Mouse (Mus musculus) cerebellum, adult (tissue): ENCODE measurements around the gene Slc3a2.
A peak's percentile ranks its signal among the peaks of the same experiment; 100 is the strongest.
"Not testable (repeated sequence)": the region's sequence is repeated elsewhere in the genome, so short reads cannot be mapped to it uniquely, and the experiment has no call there.

ENCODE experiments used
- ATAC-seq: cut with Nextera tagmentation; 2 replicates; pipeline ENCODE4 v1.9.2; 2017; ENCODE audit warnings: mild to moderate bottlenecking, moderate library complexity, mixed read lengths; ENCODE audit not compliant: insufficient number of reproducible peaks, low FRiP score, low TSS enrichment

Slc3a2 gene

DNA sequence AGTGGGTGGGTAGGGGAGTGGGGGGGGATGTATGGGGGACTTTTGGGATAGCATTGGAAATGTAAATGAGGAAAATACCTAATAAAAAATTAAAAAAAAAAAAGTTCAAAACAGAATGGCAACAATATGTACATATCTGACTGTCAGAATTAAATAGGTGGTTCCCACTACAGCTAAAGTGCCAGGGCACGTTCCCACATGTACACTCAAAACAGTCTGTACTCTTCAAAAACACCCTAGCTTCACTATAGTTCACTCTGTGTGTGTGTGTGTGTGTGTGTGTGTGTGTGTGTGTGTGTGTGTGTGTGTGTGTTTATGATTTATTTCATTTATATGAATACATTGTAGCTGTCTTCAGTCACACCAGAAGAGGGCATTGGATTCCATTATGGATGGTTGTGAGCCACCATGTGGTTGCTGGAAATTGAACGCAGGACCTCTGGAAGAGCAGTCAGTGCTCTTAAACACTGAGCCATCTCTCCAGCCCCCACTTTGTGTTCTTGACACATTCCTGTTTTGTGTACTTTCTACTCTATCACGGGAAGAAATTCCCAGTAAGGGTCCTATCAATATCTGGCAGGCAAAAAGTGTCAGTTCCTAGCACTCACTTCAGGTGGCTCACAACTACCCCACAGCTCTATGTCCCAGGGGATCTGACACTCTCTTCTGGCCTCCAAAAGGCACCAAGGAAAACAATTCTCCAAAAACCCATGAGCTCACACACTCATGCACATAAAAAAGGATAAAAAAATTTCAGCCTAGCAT, 5.3 kb upstream of the Slc3a2 start:
- ATAC-seq: not testable (repeated sequence)

DNA sequence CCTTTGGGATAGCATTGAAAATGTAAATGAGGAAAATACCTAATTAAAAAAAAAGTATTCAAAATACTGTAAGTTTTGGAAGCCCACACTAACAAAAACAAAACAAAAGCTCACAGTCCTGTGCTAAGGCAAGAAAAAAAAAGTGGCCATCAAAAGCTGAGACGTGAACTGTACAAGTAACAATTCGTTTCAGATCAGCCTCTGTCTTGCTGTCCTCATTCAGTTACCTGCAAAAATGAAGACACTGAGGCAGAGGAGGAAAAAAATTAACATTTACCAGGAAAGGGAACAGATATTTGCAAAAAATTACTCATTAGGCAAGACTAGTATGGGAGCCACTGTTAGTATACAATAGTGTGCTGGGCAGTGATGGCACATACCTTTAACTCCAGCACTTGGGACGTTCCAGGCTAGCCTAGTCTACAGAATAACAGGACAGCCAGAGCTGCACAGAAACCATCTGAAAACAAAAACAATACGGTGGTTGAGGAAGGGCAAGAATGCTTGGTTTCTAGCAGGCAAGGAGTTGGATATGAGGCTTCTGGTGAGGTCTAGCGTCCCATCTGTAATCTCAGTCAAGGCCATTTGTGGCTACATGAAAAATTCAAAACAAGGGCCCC, 4.4 kb upstream of the Slc3a2 start:
- no peak for ATAC-seq

DNA sequence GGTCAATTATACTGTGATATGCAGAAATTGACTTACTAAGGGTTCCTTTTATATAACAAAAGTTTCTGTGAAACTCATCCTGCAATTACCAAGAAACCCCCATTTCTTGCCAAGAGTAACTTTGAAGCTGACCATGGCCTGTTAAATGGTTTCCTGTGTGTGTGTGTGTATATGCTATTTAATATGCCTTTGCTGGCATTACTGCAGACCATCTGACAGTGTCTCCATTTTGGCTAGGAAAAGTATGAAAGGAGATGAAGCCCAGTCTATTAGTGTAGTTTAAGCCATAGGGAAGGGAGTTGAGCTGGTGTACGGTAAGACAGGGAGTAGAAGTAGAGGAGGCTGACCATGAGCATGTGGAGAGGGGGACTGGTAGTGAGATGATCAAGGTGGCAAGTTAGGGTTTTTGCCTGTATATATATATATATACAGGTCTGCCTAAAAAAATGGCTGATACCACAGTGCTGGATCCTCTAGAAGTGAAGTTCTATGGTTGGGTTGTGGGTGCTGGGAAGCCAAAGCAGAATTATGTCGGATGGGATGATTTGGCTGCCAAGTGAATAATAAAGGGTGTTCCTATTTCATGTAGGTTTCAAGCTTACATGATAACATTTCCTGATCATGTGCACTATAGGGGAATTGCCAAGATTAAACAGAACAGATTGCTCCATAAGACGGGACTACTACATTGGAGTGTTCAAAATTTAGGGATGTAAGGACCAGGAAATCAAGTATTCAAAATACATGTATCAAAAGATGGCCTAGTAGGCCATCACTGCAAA, 3.6 kb upstream of the Slc3a2 start:
- ATAC-seq: no peak

DNA sequence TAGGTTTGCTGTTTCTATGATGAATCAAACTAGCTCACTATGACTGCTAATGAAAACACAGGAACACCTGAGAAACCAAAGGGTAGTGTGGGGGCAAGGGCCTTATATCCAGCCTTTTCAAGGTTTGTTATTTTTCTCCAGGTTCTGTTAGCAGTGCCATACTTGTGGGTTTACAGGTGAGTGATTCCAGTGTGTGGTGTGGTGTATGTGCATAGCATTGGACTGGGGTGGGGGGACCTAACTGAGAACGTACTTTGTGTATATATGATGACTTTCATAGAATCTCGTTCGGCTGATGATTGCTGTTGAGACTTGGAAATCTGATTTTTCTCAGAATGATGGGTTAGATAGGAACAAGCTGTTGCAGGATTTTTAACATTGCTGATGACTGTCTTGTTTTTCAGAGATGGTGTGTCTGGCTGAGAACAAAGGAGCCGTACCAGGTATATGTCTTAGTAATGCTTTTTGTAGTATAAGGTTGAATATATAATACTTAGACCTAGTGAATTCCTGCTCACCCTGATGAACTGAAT, 2.0 kb upstream of the Slc3a2 start:
- ATAC-seq: no peak

DNA sequence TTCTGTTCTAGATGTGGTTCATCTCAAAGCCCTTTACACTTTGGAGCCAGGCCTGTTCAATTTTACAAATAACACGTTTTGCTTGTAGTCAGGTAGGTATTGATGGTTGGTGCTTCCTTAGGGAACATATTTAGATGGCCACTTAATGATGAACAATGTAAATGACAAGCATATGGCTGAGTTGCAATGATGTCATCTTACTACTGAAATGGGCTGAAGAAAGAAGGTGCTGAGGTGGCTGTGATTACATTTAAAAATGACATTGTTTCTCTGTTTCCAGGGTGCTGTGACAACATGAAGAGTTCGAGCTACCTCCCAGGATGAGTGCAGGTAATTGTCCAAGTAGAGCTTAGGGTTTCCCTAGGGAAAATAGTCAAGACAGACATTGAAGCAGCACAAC, 1.2 kb upstream of the Slc3a2 start:
- no peak for ATAC-seq

DNA sequence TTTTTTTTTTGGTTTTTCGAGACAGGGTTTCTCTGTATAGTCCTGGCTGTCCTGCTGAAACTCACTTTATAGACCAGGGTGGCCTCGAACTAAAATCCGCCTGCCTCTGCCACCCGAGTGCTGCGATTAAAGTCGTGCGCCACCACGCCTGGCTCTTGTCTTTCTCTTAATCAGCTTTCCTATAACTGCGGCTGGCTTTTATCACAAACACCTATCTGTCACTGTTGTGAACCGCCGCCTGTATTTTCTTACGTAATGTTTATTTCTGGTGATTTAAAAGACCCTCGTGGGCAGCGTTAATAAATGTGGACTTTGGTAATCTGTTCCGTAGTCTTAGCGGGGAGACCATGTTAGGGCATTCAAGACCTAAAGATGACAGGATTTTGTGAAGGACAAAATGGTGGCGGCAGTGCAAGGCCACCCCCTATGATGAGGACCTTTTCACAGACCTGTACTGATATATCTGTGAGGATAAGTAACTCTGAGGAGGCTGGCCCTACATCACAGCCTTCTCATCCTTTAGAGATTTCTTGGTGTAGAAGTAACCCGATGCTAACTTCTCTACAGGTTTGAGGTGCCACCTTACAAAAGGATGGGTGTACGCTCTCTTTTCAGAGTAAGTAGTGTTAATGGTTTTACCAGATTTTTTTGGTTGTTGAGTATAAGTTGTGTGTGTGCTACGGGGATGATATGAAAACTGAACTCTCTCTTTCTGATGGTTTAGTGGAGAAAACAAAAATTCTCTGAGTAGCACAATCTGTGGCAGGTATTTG, 591 bp upstream of the Slc3a2 start:
- no peak for ATAC-seq

DNA sequence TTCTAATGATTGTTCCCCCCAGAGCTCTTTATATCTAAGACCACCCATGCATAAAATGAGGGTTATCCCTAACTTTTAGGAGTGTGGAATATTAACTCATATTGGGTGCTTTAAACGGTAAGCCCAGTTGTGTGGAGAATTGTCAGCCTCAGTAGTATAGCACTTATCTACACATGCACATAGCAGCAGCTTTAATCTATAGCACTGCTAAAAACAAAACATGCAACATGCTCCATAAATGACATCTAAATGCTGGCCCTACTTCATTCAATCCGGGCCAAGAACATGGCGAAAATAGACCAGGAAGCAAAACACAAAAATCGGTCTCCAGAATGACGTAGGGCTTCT, 636 bp downstream of the Slc3a2 start:
- no peak for ATAC-seq

DNA sequence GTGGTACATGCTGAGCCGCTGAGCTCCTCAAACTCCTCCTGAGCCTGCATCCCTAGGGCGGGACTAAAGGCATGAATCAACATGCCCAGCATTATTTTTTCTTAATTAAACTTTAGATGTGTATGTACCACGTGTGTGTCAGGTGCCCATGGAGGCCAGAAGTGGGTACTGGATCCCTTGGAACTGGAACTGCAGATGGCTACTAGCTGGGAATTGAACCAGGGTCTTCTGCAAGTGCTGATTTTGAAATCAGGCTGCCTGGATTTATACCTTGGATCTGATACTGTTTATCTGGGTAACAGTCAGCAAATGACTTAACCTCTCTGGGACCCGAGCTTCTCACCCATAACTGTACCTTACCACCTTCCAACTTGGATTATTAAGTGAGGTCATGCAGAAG, 1.1 kb downstream of the Slc3a2 start:
- ATAC-seq: no peak

DNA sequence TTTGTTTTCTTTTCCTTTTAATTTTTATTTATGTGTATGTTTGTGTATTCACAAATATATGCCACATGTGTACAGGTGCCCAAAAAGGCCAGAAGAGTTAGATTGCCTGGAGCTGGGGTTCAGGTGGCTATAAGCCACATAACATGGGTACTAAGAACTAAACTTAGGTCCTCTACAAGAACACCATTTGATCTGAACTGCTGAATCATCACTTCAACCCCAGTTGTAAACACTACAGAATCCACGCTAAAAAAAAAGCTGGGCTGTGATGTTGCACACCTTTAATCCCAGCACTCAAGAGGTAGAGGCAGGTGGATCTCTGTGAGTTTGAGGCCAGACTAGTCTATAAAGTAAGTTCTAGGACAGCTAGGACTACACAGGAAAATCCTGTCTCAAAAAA, 1.8 kb downstream of the Slc3a2 start:
- no peak for ATAC-seq

DNA sequence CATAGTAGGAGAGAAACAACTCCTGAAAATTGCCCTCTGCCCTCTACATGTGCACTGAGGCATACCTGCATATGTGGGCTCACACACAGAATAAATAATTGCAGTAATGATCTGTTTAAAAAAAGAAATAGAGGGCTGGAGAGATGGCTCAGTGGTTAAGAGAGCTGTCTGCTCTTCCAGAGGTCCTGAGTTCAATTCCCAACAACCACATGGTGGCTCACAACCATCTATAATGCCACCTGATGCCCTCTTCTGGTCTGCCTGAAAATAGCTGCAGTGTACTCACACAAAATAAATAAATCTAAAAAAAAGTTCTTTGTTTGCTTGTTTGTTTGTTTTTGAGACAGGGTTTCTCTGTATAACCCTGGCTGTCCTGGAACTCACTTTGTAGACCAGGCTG, 4.1 kb downstream of the Slc3a2 start:
- not testable (repeated sequence) for ATAC-seq

DNA sequence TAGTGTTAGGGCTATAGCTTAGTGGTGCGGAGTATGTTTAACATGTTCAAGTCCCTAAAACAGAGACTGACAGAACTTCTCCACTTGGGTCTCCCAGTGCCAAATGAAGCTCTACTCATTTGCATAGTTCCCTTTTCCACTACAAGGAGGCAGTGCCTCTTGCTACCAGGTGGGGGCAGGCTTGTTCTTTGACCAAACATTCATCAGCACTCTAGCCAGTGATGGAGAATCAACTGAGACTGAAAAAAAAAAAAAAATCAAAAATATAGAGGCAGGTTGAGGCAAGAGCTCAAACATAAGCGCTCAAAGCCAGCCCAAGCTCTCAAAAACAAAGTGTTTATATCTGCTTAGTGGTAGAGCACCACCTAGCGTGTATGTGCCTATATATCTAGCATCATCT, 4.8 kb downstream of the Slc3a2 start:
- ATAC-seq: no peak

DNA sequence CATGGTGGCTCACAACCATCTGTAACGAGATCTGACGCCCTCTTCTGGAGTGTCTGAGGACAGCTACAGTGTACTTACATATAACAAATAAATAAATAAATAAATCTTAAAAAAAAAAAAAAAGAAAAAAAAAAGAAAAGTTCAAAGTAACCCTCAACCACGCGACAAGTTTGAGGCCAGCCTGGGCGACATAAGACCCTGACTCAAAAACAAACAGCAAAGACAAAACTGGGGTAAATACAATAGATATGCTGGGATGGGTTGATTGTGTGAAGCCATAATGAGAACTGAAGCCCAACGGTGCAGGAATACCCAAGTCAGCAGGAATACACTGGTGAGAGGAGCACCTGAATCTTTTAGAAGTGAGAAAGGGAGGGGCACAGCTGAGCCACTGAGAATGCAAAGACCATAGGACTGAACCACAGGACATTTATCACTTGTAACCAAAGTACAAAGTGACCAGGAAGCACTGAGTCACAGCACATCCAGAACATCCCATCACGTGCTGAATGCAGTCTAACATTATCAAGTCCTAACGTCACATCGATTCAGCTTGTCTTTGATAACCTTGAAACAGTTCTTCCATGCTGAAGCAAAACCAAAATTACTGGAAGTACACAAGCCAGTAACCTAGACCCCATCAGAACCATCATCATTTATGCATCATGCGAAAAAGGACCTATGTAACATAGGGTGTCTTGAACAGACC, 6.2 kb downstream of the Slc3a2 start:
- ATAC-seq: no peak

DNA sequence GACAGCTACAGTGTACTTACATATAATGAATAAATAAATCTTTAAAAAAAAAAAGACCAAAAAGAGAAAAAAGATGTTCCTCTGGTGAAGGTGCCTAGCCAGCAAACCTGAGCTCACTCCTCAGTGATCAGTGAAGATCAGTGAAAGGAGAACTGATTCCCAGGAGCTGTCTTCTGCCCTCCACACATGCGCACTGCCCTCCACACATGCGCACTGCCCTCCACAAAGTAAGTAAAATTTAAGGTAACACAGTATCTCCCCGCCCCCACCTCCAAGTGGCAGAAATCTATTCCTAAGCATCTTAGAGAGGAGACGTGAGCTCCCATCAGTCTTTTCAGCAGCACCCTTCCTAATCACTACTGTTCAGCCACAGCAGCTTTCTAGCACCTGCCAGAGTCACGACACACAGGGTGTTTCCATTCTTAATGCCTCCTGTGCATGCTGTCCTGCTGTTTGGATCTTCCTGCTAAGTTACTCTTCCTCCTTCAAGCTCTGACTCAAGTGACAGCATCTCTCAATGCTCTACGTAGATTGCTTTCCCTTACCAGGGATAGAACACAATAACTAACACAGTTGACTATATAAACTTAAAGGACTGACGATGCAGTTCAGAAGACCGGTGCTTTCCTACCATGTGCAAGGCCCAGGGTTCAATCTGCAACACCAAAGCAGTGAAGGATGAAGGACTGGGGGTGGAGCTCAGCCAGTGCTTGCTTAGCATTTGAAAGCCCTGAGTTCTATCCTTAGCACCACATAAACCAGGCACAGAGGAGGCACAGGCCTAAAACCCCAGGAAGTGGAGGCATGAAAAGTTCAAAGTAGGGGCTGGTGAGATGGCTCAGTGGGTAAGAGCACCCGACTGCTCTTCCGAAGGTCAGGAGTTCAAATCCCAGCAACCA, 7.1 kb downstream of the Slc3a2 start:
- no peak for ATAC-seq

DNA sequence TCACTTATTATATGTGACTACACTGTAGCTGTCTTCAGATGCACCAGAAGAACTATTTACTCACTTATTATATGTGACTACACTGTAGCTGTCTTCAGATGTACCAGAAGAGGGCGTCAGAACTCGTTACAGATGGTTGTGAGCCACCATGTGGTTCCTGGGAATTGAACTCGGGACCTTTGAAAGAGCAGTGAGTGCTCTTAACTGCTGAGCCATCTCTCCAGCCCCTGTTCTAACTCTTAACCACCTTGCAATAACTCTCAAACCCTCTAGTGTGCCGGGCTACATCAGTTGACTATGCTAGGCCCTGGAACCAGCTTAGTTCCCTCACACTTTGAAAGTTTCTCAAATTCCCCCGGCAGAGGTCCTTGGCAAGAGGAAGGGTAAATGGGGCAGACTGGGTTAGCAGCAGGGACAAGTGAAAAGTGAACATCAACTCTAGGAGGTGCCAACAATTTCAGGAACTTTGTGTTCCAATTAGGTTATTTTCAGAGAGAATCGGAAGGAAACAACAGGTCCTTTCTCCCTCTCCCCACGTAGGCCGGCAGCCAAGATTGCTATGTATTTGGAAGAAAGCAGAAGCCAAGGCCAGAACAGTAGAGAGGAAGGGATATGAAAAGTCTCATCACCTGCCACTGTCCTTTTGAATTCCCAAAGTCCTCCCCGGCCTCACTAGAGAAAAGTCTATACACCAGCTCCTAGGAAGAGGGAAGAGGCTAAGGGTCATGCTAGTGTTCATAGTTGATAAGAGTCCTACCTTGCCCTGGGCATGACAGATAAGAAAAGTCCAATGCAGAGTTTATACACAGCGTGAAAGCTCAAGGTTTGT, 8.3 kb downstream of the Slc3a2 start:
- no peak for ATAC-seq

DNA sequence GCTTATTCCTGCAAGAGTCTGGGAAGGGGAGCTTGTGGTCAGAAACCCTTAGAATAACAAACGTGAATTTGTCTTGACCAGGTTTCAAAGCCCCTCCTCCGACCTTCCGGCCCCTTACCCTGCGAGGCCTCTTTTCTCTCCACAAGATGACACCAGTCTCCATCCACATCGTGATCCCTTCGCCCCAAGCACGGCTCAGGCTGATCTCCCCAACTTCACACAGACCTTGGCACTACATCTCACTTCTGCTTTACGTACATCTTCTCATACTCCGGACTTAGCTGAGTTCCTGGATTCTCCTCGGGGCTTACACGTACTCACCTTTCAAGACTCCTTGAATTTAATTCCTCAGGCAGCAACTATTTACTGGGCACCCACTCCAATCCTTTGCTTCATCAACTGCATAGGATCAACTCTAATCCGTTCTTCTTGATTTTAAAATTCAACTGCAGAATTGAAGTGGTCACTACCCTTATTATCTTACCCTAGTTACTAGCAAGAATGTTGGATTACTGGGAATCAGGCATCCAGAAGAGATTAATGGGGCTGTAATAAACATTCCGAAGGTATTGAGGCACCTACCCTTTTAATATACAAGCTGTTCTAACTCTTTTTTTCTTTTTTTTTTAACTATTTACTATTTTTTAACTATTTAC, 9.0 kb downstream of the Slc3a2 start:
- ATAC-seq: no peak

DNA sequence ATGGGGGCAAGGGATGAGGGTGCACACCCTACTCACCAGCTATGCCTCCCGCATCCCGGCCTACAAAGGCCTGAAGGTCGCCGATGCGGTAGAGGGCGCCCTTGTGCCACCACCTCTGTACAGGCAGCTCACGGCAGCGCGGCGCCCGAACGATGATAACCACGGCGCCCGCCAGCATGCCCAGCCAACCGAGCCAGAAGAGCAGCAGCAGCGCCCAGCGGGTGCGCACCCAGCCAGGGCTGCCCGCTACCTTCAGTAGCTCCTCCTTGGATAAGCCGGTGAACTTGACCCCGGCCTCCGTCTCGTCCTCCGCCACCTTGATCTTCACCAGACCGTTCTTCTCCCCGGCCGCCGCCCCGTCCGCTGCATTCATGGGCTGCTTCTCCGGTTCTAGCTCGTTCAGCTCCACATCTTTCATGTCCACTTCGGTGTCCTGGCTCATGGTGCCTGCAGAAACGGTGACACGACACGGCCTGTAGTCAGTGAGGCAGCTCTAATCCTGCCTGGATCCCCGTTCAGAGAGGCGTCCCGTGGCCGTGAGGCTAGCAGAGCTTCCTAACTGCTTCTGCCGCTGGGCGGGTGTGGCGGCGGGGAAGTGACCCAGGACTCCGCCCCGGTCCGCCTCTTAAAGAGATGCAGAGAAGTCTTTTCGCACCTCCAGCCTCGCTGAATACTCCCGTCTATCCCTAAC, 9.7 kb downstream of the Slc3a2 start:
- peak; percentile 84 for ATAC-seq

DNA sequence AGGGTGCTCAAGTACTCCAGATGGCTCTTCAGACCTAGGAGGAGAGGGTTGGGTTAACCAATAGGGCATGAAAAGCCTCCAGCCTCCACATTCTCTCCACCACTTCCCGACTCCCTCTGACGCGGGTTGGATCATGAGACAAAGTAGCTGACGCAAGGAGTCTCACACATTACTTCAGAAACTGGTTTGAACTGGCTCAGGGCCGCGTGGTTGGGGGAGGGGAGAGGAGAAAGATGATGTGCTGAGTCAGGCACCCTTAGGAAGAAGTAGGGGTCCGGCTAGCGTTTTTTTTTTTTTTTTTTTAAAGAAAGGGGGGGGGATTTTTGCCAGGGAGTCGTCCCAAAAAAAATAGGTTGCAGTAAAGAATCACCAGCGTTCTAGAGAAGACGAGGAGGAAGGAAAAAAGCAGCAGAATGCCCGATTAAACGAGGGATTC, 10.3 kb downstream of the Slc3a2 start:
- ATAC-seq: no peak
